Mouse (Mus musculus) naive thymus-derived CD4-positive, alpha-beta T cell, adult 5 months (primary cell): Measurements from ENCODE around the gene Vmn2r33. TPM values are rescaled to one million over a fixed set of nuclear protein-coding genes. Genes with fewer than 3 reads are reported as not detected.

Experiments
- polyA plus RNA-seq: library from polyadenylated mRNA; unstranded; fragments of 100-300 nt; shearing (Covaris generic); gene quantifications from one replicate; pipeline ENCODE4 v1.2.1, GENCODE M21; 2017

The Vmn2r33 gene
- not detected for polyA plus RNA-seq

DNA sequence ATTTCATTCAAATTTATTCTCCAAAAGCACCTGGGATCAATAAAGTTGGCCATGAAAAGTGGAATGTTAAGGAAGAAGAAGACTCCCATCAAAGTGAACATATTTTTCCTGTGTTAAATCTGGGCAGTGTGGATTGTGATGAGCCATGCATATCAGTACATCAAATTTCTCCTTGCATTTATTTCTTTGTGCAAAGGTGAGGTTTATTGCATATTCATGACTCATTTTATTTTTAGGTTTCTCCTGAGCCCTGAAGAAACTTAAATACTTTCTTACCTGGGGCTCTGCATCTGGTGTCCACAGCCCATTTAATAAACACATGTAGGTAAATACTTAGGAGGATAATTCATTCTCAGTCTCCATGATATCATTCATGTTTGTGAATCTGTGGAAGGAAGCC is at the start of gene Vmn2r33:
TSS of gene Vmn2r33 (minus strand) at position 101 of the 400 bp plus-strand sequence.

Other genes starting within 250 kb of the Vmn2r33 start
- gene Vmn2r30, start 229.2 kb downstream of the Vmn2r33 start, polyA plus RNA-seq = not detected
- not detected for gene Gm45783, start 192.2 kb downstream of the Vmn2r33 start, polyA plus RNA-seq
- gene Vmn2r31, start 167.1 kb downstream of the Vmn2r33 start, polyA plus RNA-seq = 0.12 TPM
- gene Vmn2r32, start 86.8 kb downstream of the Vmn2r33 start, polyA plus RNA-seq = not detected
- gene Vmn2r34, start 122.7 kb upstream of the Vmn2r33 start, polyA plus RNA-seq = not detected